Mouse (Mus musculus): Measurements from ENCODE around the gene Rpl23. TPM values are rescaled to one million over a fixed set of nuclear protein-coding genes. Genes with fewer than 3 reads are reported as not detected.

Rpl23 gene
- total RNA-seq, 2 experiments from 2014 or later = 385 to 521 TPM

DNA sequence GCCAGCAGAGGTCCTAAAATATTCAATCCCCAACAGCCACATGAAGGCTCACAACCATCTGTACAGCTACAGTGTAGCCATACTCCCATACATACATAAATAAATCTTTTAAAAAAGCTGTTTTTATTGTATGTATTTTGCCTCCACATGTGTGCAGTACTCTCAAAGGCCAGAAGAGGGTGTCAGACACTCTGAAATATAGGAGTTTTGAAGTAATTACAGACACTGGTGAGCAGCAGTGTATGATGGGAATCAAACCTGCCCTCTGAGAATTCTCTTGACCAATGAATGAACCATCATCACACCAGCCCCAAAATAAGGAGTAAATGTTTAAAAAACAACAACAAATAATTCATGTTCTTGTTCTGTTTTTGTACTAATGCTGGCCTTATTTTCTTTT, 20.6 kb downstream of the Rpl23 start:
- peak; percentile 30 for TF ChIP-seq CTCF (IDR thresholded peaks at IDR 0.05)
- DNase-seq = no peak
- H3K4me3 ChIP-seq = no peak overlapping the region
- intact Hi-C loops (cut with DNase I) = no loop called here
- H3K27ac ChIP-seq = no peak overlapping the region

DNA sequence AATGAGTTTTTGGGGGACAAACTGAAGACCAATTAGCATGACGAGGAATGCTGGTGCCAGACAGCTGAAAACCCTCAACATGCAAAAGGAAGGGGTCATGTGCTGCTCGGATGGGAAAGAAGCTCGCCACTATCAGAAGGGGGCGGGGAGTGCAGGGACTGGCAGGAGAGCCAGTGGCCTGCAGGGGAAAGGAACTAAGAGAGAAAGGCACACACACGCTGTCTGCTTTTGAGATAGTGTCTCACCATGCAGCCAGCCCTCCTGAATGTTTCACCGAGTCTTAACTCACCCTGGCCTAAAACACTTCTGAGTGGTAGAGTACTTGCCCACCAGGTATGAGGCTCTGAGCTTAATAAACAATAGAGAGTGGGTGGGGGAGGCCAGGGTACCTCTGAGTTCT, 23.3 kb downstream of the Rpl23 start:
- intact Hi-C loops (cut with DNase I) = no loop called here
- Histone ChIP-seq H3K4me3 (no peak overlapping the region), H3K27ac (no peak overlapping the region)
- DNase-seq = no peak
- no peak for TF ChIP-seq CTCF (IDR thresholded peaks at IDR 0.05)

DNA sequence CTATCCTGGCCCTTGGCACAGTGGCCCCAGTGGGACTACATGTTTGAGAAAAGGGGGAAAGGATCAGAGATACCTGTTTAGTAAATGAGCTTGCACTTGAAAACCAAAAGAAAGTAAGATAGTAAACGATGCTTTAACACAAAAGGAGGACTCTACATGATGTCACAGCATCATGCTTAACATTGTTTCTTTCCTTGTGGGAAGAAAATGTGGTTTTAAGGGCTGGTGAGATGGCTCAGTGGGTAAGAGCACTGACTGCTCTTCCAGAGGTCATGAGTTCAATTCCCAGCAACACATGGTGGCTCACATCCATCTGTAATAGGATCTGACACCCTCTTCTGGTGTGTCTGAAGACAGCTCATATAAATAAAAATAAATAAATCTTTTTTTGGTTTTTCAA, 24.1 kb downstream of the Rpl23 start:
- TF ChIP-seq CTCF (IDR thresholded peaks at IDR 0.05) = no peak
- intact Hi-C loops (cut with DNase I) = no loop called here
- Histone ChIP-seq H3K4me3 (no peak overlapping the region), H3K27ac (no peak overlapping the region)
- DNase-seq = no peak

DNA sequence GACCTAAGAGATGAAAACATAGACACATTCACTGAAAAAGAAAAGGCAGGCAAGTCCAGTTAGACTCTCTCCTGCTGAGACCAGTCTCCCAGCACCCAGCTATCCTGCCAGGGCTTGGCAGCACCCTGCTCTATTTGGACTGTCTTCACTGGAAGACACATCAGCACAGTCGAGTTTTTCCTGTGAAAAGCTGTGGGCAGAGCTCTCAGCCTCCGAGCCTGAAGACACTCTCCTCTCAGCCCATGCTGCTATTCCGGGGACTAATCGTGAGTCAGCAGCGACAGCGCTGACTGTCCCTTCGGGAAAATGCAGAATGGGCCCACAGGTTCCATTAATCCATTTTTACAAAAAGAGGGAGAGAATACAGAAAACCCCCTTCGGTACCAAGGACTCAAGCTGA, 29.0 kb downstream of the Rpl23 start:
- intact Hi-C loops (cut with DNase I) = no loop called here
- H3K4me3 ChIP-seq = no peak overlapping the region
- no peak for TF ChIP-seq CTCF (IDR thresholded peaks at IDR 0.05)

DNA sequence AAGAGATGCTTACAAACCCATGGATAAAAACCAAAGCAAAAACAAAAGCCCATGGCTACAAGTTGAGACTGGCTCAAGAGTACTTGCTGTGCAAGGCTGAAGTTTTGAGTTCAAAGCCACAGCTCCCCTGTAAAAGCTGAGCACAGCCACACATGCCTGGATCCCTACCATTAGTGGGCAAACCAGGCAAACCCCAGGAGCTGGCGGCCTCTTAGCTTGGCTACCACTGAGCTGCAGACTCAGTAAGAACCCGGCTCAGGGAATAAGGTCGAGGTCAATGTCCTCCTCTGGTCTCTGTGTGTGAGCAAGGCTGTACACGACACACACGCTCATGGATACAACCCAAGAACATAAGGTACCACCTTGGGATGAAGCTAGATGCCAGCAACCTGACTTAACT, 33.7 kb downstream of the Rpl23 start:
- intact Hi-C loops (cut with DNase I) = no loop called here

More for the DNA sequence above, 29.0 kb downstream of the Rpl23 start:
- H3K27ac ChIP-seq = no peak overlapping the region
- DNase-seq = no peak

DNA sequence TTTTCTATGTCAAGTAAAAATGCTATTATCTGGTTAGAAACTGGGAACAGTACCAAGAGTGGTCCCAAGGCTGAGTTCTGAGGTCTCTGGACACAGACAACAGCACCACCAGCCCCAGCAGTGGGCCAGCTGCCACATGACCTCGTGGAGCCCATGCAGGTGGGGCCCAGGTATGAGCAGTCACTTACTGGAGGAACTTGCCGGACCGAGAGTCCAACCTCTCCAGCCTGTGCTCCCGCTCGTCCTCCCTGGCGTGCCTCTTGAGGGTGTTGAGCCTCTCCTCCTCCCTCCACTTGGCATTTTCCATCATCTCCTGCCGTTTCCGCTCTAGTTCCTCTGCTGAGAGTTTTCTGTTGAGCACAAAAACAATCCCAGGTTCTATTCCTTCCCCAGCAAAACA, 34.5 kb downstream of the Rpl23 start:
- intact Hi-C loops (cut with DNase I) = no loop called here
- peak overlapping the region; percentile 74 for H3K27ac ChIP-seq
- no peak overlapping the region for H3K4me3 ChIP-seq
- DNase-seq = peak; percentile 59
- TF ChIP-seq CTCF (IDR thresholded peaks at IDR 0.05) = no peak

More for the DNA sequence above, 33.7 kb downstream of the Rpl23 start:
- no peak for TF ChIP-seq CTCF (IDR thresholded peaks at IDR 0.05)
- Histone ChIP-seq H3K4me3 (no peak overlapping the region), H3K27ac (peak overlapping the region; percentile 74)
- DNase-seq = no peak

DNA sequence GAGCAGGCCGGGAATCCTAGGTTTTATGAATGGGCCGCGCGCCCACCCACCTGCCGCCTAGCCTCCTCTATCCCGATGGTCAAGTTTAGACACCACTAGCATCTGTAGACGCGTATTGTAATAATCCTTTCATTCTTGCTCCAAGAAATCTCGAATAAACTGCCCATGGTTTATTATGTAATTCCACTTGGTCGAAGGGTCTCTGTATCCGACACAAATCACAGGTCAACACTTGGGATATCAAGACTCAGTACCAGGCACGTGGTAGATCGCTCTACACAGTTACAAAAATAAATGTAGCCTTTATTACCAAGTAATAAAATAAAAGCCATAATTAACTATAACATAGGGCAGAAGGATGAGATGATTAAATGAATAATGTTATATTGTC, 36.9 kb downstream of the Rpl23 start:
- H3K27ac ChIP-seq = peak overlapping the region; percentile 93
- no peak for TF ChIP-seq CTCF (IDR thresholded peaks at IDR 0.05)
- intact Hi-C loops (cut with DNase I) = loop anchor here (2.0 kb wide), 1 partner anchor 43 kb away; the partner anchor contains the start of gene Psmb3
- no peak for DNase-seq
- peak overlapping the region; percentile 97 for H3K4me3 ChIP-seq

DNA sequence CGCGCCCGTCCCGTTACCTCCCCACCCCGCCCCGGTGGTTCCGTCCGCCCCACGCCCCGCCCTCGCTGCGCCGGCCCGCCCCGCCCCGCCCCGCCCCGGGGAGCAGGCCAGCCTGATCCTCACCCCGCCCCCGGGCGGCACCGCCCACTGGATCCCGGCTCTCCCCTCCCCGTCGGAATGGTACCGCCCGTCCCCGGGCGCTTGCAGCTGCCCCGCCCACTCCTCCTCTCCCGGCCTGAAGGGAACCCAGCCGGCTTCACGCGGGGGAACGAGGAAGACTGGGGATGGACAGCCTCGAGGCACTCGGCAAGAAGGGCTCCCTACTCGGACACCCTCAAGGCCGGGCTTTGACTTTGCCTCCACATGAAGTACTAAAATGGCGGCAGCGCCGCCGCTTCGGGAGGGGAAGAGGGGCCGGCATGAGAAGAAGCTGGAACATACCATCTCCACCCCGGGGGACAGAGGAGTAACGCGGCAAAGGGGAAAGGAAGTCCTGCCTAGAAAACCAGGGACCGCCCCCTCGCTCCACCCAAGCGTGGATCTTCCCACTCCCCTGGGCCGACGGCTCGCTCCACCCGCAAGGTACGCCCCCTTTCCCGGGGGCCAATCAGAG, 37.4 kb downstream of the Rpl23 start:
- peak; percentile 98 for DNase-seq
- Histone ChIP-seq H3K27ac (peak overlapping the region; percentile 93), H3K4me3 (peak overlapping the region; percentile 97)
- intact Hi-C loops (cut with DNase I) = loop anchor here (2.0 kb wide), 1 partner anchor 42 kb away; the partner anchor contains the start of gene Psmb3
- TF ChIP-seq CTCF (IDR thresholded peaks at IDR 0.05) = no peak

DNA sequence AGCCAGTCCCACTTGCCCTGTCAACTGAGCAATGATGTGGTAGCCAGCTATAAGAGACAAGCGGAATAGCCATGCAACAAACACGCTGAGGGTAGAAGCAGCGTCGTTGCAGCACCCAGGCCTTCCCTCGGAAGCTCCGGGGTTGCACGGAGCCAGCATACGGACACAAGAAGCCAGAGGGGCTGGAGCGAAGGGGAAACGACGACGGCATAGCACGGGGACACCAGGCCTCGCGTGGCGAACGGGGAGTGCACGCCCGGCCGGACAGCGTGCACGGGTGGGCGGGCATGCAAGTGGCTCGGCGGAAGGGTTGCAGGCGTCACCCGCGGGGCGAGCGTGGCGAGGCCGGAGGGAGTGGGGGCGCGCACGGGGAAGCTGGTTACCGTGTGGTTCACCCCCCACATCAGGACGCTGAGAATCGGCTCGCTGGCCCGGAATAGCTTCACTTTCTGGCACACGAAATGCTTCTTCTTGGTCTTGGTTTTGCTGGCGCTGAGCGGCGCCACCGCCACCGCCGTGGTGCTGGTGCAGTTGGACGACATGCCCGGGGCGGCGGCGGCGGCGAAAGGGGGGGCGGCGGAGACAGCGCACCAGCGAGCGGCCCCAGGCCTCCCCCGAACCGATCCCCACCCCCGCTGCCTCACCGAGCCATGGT, 38.0 kb downstream of the Rpl23 start, which contains the start of gene Pip4k2b:
TSS of gene Pip4k2b (minus strand) at position 642 of the 655 bp plus-strand sequence.
- peak; percentile 80 for DNase-seq
- H3K27ac ChIP-seq = peak within 1 kb of the TSS; percentile 93
- H3K4me3 ChIP-seq = peak within 1 kb of the TSS; percentile 97
- intact Hi-C loops (cut with DNase I) = loop anchor here (2.0 kb wide), 1 partner anchor 41 kb away; the partner anchor contains the start of gene Psmb3
- TF ChIP-seq CTCF (IDR thresholded peaks at IDR 0.05) = no peak

DNA sequence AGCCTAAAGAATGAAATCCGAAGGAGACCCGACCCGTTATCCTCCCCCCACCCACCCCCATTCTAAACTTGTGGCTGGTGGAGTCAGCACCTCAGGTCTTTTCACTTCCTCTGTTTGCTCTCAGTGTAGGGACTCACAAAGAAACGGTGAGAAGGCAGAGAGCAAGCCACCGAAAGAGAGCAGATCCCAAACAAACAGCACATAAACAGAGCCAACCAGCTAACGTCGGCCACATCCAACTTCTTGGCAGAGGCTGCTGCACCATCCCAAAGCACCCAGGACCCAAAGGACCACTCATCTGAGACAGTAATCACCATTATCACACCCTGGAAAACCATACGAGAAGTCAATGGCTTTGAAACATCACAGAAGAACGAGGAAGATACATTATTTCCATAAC, 38.8 kb downstream of the Rpl23 start:
- DNase-seq = no peak
- no peak for TF ChIP-seq CTCF (IDR thresholded peaks at IDR 0.05)
- Histone ChIP-seq H3K4me3 (peak overlapping the region; percentile 97), H3K27ac (peak overlapping the region; percentile 93)
- intact Hi-C loops (cut with DNase I) = no loop called here

DNA sequence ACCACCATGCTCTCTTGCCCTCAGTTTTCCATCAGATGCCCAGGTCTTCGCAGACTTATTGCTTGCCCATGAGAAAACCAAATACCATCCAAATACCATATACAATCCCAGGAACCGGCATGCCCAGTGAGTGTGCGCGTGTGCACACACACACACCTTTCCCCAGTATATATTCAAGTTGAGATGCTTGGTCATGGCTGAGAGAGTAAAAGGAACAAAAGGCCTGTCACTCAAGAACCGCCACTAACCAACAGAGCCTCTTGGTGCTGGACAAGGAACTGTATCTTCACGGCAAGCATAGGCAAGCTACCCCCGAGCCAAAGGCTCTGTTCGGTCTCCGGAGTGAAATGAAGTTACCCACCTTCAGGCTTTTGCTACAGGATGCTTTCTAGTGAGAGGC, 39.6 kb downstream of the Rpl23 start:
- TF ChIP-seq CTCF (IDR thresholded peaks at IDR 0.05) = no peak
- intact Hi-C loops (cut with DNase I) = no loop called here
- H3K4me3 ChIP-seq = peak overlapping the region; percentile 97
- H3K27ac ChIP-seq = peak overlapping the region; percentile 93; the same call in 1 of the 2 replicates
- DNase-seq = no peak

DNA sequence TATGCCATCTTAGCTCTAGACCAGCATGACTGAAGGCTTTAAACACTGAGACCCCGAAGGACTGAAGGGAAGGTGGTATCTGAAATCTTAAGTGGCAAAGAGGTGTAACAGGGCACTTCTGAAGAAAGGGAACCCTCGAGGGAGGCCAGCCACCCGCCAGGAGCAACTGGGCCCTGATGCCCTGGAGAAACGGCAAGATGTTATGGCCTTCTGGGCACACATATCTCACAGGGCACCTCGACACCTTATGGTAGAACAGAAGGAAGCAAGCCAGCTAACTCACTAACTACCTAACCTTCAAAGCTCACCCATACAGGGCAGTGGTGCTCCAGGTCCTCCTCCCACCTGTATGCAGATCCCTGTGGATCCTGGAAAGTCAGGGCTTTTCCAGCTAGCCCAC, 40.1 kb downstream of the Rpl23 start:
- DNase-seq = no peak
- Histone ChIP-seq H3K27ac (0 out of 2 replicates have a peak overlapping the region, but pooled peaks have one; percentile 4), H3K4me3 (no peak overlapping the region)
- no peak for TF ChIP-seq CTCF (IDR thresholded peaks at IDR 0.05)
- intact Hi-C loops (cut with DNase I) = no loop called here

DNA sequence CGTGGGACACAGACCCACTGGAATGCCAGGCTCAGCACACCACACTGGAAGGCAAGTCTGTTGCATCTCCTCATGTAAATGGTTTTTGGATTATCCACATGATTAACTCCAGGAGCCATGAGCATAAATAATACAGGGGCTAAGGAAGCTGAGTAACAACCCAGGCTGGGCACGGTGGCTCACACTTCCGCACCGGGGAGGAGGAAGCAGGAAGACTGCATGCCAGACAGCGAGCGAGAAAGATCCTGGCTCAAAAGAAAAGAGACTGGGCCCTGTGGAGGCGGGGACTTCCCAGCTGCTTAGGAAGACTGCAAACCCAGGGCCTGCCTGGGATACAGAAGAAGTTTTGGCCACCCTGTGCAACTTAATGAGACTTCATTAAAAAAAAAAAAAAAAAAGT, 42.0 kb downstream of the Rpl23 start:
- peak overlapping the region; percentile 59 for H3K27ac ChIP-seq
- TF ChIP-seq CTCF (IDR thresholded peaks at IDR 0.05) = no peak
- intact Hi-C loops (cut with DNase I) = no loop called here
- H3K4me3 ChIP-seq = no peak overlapping the region
- peak; percentile 43 for DNase-seq
